15 mouse cellular contexts compared by ENCODE assay signal in the genomic region with DNA sequence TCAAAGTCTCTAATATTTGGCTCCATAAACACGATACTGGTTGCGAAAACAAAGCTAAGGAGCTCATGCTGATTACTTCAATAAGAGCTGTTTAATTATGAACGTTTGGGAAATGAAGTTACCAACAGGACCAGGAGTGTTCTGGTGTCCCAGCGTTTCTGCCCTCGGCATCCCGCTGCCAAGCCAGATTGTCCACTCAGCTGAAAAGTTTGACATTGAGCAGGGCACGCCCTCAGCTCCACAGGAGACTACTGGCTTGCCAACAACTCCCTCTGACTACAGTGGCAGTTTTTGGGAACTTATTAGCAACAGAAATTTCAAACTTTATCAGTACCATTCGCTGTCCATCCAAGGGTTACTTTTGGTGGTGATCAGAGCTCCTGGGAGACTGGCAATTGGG.
A peak's percentile ranks its signal among the peaks of the same experiment; 100 is the strongest.
DNase-seq lines count a peak whose midpoint lies in the region; ATAC-seq and TF ChIP-seq lines count a peak whose summit lies in the region.
"Had no signal": no experiment of that assay in that cellular context is flagged by ENCODE, and none has a peak within 500 bp of the region (broad histone marks: within the 10 kb centered on the region; RNA-seq: fewer than 3 reads in every experiment).

No protein-coding gene starts in this region.

- TF ChIP-seq CTCF in hindbrain, postnatal 0 days (IDR thresholded peaks at IDR 0.05; ENCODE audit: low read depth): no peak
- TF ChIP-seq CTCF in brain, embryonic 14.5 days (IDR thresholded peaks at IDR 0.05; ENCODE audit: borderline replicate concordance, extremely low read depth, insufficient read depth, insufficient read length): no peak
- TF ChIP-seq CTCF in kidney, postnatal 0 days (IDR thresholded peaks at IDR 0.05; ENCODE audit: low read depth): no peak

- DNase-seq in cerebellum, postnatal 14 days: peak; percentile 42 to 58
- DNase-seq in cerebellum, adult 8-10 months: no peak
- peak; percentile 57 for DNase-seq in hindbrain, postnatal 0 days (ENCODE audit: low spot score)
- DNase-seq in hindbrain, embryonic 11.5 days (ENCODE audit: low spot score): no peak
- peak; percentile 9 for DNase-seq in brain, embryonic 14.5 days (ENCODE audit: low read depth)
- DNase-seq in kidney, postnatal 0 days (ENCODE audit: low spot score): no peak
- DNase-seq: cerebellum, adult 9-10 months; layer of hippocampus, adult 9-11 months; right cerebral cortex, postnatal 4 days; thymus, postnatal 25 days had no signal

- H3K36me3 ChIP-seq in hindbrain, postnatal 0 days (ENCODE audit: insufficient read depth, low read length): no peaks in the 10 kb centered on the region
- no peaks in the 10 kb centered on the region for H3K36me3 ChIP-seq in hindbrain, embryonic 11.5 days (ENCODE audit: control insufficient read depth, insufficient read depth, low read length)
- H3K36me3 ChIP-seq in kidney, postnatal 0 days (ENCODE audit: insufficient read depth, low read length): no peaks in the 10 kb centered on the region
- no peaks in the 10 kb centered on the region for H3K36me3 ChIP-seq in liver, embryonic 12.5 days
- H3K36me3 ChIP-seq: limb, embryonic 10.5 days; midbrain, embryonic 10.5 days had no signal

- 51% methylated on average over 8 of the region's 8 CpGs for WGBS in hindbrain, postnatal 0 days
- 67% methylated on average over 8 of the region's 8 CpGs for WGBS in hindbrain, embryonic 11.5 days
- WGBS in kidney, postnatal 0 days: 49% methylated on average over 8 of the region's 8 CpGs
- 56% methylated on average over 8 of the region's 8 CpGs for WGBS in liver, embryonic 12.5 days (ENCODE audit: insufficient replicate concordance)

- no peaks in the 10 kb centered on the region for H3K27me3 ChIP-seq in hindbrain, postnatal 0 days (ENCODE audit: insufficient read depth, low read length)
- no peaks in the 10 kb centered on the region for H3K27me3 ChIP-seq in hindbrain, embryonic 11.5 days (ENCODE audit: control insufficient read depth, insufficient read depth, low read length)
- H3K27me3 ChIP-seq in kidney, postnatal 0 days (ENCODE audit: insufficient read depth, low read length): no peaks in the 10 kb centered on the region
- H3K27me3 ChIP-seq in liver, embryonic 12.5 days (replicated peaks): no peaks in the 10 kb centered on the region

- H3K9me3 ChIP-seq in hindbrain, postnatal 0 days (ENCODE audit: low read length): no peaks in the 10 kb centered on the region
- no peaks in the 10 kb centered on the region for H3K9me3 ChIP-seq in hindbrain, embryonic 11.5 days (ENCODE audit: control insufficient read depth, low read length)
- no peaks in the 10 kb centered on the region for H3K9me3 ChIP-seq in kidney, postnatal 0 days (replicated peaks; ENCODE audit: low read length)
- H3K9me3 ChIP-seq in liver, embryonic 12.5 days (replicated peaks): no peaks in the 10 kb centered on the region
- H3K9me3 ChIP-seq: limb, embryonic 10.5 days; midbrain, embryonic 10.5 days had no signal

- no peak for TF ChIP-seq POLR2A in brain, embryonic 14.5 days (IDR thresholded peaks at IDR 0.05; ENCODE audit: borderline replicate concordance, extremely low read depth, insufficient read depth, insufficient read length, poor library complexity, severe bottlenecking)

- no peaks in the 10 kb centered on the region; the same call in 1 of the 2 replicates for H3K4me1 ChIP-seq in hindbrain, postnatal 0 days (ENCODE audit: insufficient read depth, low read length)
- H3K4me1 ChIP-seq in hindbrain, embryonic 11.5 days (replicated peaks; ENCODE audit: control insufficient read depth, insufficient read depth, low read length): no peaks in the 10 kb centered on the region
- no peaks in the 10 kb centered on the region for H3K4me1 ChIP-seq in kidney, postnatal 0 days (replicated peaks; ENCODE audit: insufficient read depth, low read length)
- no peaks in the 10 kb centered on the region for H3K4me1 ChIP-seq in liver, embryonic 12.5 days
- H3K4me1 ChIP-seq: limb, embryonic 10.5 days; midbrain, embryonic 10.5 days had no signal

- H3K4me2 ChIP-seq in hindbrain, postnatal 0 days (ENCODE audit: low read depth, low read length): 0 out of 2 replicates have a peak overlapping the region, but pooled peaks have one; percentile 5
- H3K4me2 ChIP-seq in hindbrain, embryonic 11.5 days (replicated peaks; ENCODE audit: low read depth, low read length): no peak overlapping the region
- peak overlapping the region; percentile 21 for H3K4me2 ChIP-seq in kidney, postnatal 0 days (ENCODE audit: low read length)
- H3K4me2 ChIP-seq in liver, embryonic 12.5 days: no peak overlapping the region

- ATAC-seq in hindbrain, postnatal 0 days: no peak
- ATAC-seq in hindbrain, embryonic 11.5 days (ENCODE audit: low FRiP score): no peak
- no peak for ATAC-seq in kidney, postnatal 0 days (replicated peaks; ENCODE audit: low FRiP score, low read depth)
- ATAC-seq in activated CD4-positive, CD25-positive, alpha-beta regulatory T cell, adult 4 months: no peak
- no peak for ATAC-seq in liver, embryonic 12.5 days
- ATAC-seq: hindbrain, embryonic 16.5 days had no signal

- no peak overlapping the region for H3K9ac ChIP-seq in hindbrain, postnatal 0 days (replicated peaks; ENCODE audit: low read length)
- no peak overlapping the region for H3K9ac ChIP-seq in hindbrain, embryonic 11.5 days (ENCODE audit: low read depth, low read length)
- no peak overlapping the region for H3K9ac ChIP-seq in kidney, postnatal 0 days (ENCODE audit: low read depth, low read length)
- H3K9ac ChIP-seq in liver, embryonic 12.5 days: no peak overlapping the region

- H3K27ac ChIP-seq in hindbrain, postnatal 0 days: no peak overlapping the region
- no peak overlapping the region for H3K27ac ChIP-seq in hindbrain, embryonic 11.5 days (ENCODE audit: low read depth, low read length)
- H3K27ac ChIP-seq in kidney, postnatal 0 days: no peak overlapping the region
- no peak overlapping the region for H3K27ac ChIP-seq in liver, embryonic 12.5 days
- H3K27ac ChIP-seq: limb, embryonic 10.5 days; midbrain, embryonic 10.5 days had no signal

- no peak overlapping the region for H3K4me3 ChIP-seq in hindbrain, postnatal 0 days (ENCODE audit: low read length)
- no peak overlapping the region for H3K4me3 ChIP-seq in hindbrain, embryonic 11.5 days (ENCODE audit: low read depth, low read length)
- H3K4me3 ChIP-seq in kidney, postnatal 0 days (replicated peaks; ENCODE audit: low read depth, low read length): no peak overlapping the region
- no peak overlapping the region for H3K4me3 ChIP-seq in liver, embryonic 12.5 days
- H3K4me3 ChIP-seq: limb, embryonic 10.5 days; midbrain, embryonic 10.5 days had no signal

Comparison
In these comparisons a context has a peak if more than half of its experiments do, and no peak if none do; other contexts are left out.
1. DNase-seq: peak in cerebellum, postnatal 14 days (2 of 2), hindbrain, postnatal 0 days (single experiment) and brain, embryonic 14.5 days (single experiment); none in cerebellum, adult 8-10 months (single experiment), hindbrain, embryonic 11.5 days (single experiment) and kidney, postnatal 0 days (single experiment).
2. H3K4me2 ChIP-seq: peak in hindbrain, postnatal 0 days (single experiment) and kidney, postnatal 0 days (single experiment); none in hindbrain, embryonic 11.5 days (single experiment) and liver, embryonic 12.5 days (single experiment).